Mouse (Mus musculus): Measurements from ENCODE around the gene Dpp6. TPM values are rescaled to one million over a fixed set of nuclear protein-coding genes. Genes with fewer than 3 reads are reported as not detected.

The Dpp6 gene
- polyA plus RNA-seq, 1 experiment from 2014 or later = 22.8 TPM

DNA sequence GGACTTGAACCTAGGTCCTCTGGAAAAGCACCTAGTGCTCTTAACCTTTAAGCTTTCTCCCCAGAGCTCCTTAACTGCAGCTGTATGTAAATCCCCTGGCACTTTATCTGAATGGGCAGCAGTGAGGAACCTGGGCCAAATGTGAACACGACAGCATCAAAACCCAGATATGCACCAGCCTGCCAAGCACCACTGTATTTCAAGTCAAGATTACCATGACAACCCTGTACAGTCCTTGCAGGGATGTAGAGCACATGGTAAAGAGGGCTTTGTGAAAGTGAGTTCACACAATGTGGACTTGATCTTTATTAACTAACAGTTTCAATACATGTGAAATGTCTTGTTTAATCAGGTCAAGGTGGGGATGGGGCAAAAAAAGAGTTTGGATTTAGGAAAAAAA is 162.3 kb downstream of the Dpp6 start:
- WGBS = 39% methylated on average over 1 of the region's 1 CpGs
- no peaks in the 10 kb centered on the region for H3K4me1 ChIP-seq
- H3K36me3 ChIP-seq = no peaks in the 10 kb centered on the region
- no peaks in the 10 kb centered on the region for H3K27me3 ChIP-seq (replicated peaks)
- H3K27ac ChIP-seq = no peak overlapping the region
- ATAC-seq (ENCODE audit: low FRiP score, low read depth) = 0 out of 2 replicates have a peak, but pooled peaks have one; percentile 61
- no peak overlapping the region for H3K4me2 ChIP-seq (replicated peaks)
- H3K9me3 ChIP-seq = no peaks in the 10 kb centered on the region
- no peak overlapping the region for H3K9ac ChIP-seq
- H3K4me3 ChIP-seq = no peak overlapping the region

DNA sequence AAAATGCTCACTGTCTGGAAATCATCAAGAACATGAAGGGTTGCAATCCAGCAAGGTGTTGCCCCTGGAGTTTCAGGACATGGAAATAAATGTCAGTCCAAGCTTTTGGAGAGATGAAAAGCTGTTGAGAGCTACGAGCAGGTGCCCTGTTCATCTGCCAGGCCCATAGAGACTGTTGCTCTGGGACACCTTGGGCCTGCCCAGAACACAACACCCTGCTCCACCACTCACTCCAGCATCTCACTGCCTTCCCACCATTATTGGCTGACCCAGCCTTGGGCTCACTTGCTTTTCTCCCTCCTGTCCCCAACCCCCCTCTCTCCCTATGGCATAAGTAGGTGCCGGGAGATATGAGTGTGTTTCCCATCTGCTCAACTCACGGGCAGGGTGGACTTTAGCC is 162.8 kb downstream of the Dpp6 start:
- Histone ChIP-seq H3K27me3 (replicated peaks) (no peaks in the 10 kb centered on the region), H3K4me3 (no peak overlapping the region), H3K27ac (no peak overlapping the region), H3K9me3 (no peaks in the 10 kb centered on the region), H3K9ac (no peak overlapping the region), H3K4me2 (replicated peaks) (no peak overlapping the region), H3K36me3 (no peaks in the 10 kb centered on the region), H3K4me1 (no peaks in the 10 kb centered on the region)
- 79% methylated on average over 3 of the region's 3 CpGs for WGBS
- ATAC-seq (ENCODE audit: low FRiP score, low read depth) = no peak

DNA sequence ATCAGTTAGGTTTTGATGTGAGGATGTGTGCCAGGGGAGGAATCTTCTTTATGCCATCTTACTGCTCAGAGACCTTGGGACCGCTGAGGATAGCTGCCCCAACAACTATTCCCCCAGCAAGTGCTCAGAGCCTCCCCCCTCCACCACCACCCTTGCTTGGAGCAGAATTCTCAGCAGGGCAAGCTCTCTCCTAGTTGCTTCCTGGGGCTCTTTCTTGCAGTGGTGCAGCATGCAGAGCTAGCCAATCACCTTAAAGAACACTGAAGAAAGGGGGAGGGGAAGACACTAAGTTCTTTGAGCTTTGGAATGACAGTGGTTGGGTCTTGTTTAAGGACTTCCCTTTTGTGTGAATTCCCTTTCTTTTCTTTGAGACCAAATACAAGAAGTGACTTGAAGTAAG is 168.1 kb downstream of the Dpp6 start:
- H3K36me3 ChIP-seq = no peaks in the 10 kb centered on the region
- no peak overlapping the region for H3K4me2 ChIP-seq (replicated peaks)
- no peak overlapping the region for H3K27ac ChIP-seq
- no peak overlapping the region for H3K4me3 ChIP-seq
- ATAC-seq (ENCODE audit: low FRiP score, low read depth) = no peak
- no peaks in the 10 kb centered on the region for H3K4me1 ChIP-seq
- no peaks in the 10 kb centered on the region for H3K27me3 ChIP-seq (replicated peaks)
- no peaks in the 10 kb centered on the region for H3K9me3 ChIP-seq
- WGBS = 12% methylated on average over 1 of the region's 1 CpGs
- no peak overlapping the region for H3K9ac ChIP-seq

DNA sequence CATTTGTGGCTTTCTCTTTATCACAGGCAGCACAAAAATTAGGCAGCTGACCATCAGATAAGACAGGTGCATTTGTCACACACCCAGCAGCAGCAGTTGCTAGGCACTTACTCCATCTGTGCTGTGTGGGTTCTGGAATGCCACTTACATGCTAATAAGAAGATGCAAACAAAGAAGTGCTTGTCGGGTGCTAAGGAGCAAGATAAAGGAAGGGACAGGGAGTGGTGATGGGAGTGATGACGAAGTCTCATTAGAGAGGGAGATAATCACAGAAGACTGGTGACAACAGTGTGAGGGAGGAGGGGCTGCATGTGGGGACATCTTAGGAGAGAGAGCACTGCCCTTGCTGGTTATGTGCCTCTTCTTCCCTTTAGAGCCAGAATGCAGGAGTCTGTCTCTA is 174.6 kb downstream of the Dpp6 start:
- no peak overlapping the region for H3K27ac ChIP-seq
- H3K4me3 ChIP-seq = no peak overlapping the region
- no peaks in the 10 kb centered on the region for H3K36me3 ChIP-seq
- WGBS = 13% methylated on average over 2 of the region's 2 CpGs
- no peaks in the 10 kb centered on the region for H3K9me3 ChIP-seq
- no peak overlapping the region for H3K9ac ChIP-seq
- H3K4me2 ChIP-seq (replicated peaks) = no peak overlapping the region
- H3K27me3 ChIP-seq (replicated peaks) = no peaks in the 10 kb centered on the region
- peaks cover 8% of the 10 kb centered on the region for H3K4me1 ChIP-seq
- ATAC-seq (ENCODE audit: low FRiP score, low read depth) = peak; percentile 93

DNA sequence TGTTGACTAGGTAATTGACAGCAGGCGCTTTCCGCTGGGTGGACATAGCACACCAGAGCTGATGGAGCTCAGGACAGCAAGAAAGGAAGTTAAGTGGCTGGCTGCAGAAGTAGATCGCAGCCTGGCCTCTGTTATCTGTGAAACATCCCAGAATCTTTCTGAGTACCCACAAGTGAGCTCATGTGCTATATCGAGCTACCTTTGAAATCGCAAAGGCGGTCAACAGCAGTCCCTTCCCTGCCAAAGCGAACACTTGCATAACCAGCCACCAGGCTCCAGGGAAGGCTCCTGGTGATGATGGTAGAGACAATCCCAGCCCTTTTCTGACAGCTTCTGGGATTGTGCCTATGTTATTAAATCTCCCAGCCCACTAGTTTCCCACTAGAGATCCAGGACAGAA is 186.5 kb downstream of the Dpp6 start:
- no peaks in the 10 kb centered on the region for H3K4me1 ChIP-seq
- 92% methylated on average over 7 of the region's 7 CpGs for WGBS
- no peak overlapping the region for H3K4me3 ChIP-seq
- no peak for ATAC-seq (ENCODE audit: low FRiP score, low read depth)
- no peak overlapping the region for H3K4me2 ChIP-seq (replicated peaks)
- no peak overlapping the region for H3K9ac ChIP-seq
- no peak overlapping the region for H3K27ac ChIP-seq
- no peaks in the 10 kb centered on the region for H3K27me3 ChIP-seq (replicated peaks)
- H3K36me3 ChIP-seq = no peaks in the 10 kb centered on the region
- no peaks in the 10 kb centered on the region for H3K9me3 ChIP-seq

DNA sequence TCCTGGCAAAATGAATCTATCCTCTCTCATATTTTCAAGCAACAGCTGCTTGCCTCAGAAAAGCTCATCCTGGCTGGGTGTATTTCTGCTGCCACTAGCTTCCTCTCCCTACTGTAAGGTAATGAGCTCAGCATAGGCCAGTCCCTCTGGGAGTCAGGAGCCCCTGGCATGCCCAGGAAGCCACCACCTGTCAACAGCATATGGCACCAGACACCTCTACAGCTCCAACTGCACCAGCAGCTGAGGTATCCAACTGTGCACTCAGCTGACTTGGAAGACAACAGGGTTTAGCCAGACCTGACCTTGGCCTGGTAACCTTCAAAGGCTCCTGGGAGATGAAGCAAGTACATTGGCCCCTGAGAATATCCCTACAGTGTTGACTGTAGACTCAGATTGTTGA is 192.2 kb downstream of the Dpp6 start:
- ATAC-seq (ENCODE audit: low FRiP score, low read depth) = no peak
- H3K9me3 ChIP-seq = no peaks in the 10 kb centered on the region
- H3K4me1 ChIP-seq = no peaks in the 10 kb centered on the region; the same call in 1 of the 2 replicates
- H3K9ac ChIP-seq = no peak overlapping the region
- H3K27ac ChIP-seq = no peak overlapping the region
- no peaks in the 10 kb centered on the region for H3K27me3 ChIP-seq (replicated peaks)
- H3K4me2 ChIP-seq (replicated peaks) = no peak overlapping the region
- no peak overlapping the region for H3K4me3 ChIP-seq
- H3K36me3 ChIP-seq = no peaks in the 10 kb centered on the region

DNA sequence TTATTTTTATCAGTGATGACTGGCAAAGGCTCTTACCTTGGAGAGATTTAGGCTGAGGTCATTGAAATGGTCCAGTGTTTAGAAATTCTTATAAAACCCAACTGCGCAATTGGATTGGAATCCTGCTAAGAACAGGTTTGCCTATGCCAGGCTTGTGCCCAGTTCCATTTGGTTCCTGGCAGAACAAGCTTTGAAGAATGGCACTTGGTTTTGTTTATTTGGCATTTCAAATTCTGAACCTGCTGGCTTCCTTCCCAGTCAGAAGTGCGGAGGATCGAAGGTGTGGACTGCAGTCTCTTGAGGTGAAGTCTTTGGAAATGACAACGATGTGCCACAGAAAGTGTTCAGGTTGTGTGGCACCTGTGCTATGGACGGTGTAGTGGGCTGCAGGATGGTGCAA is 193.6 kb downstream of the Dpp6 start:
- ATAC-seq (ENCODE audit: low FRiP score, low read depth) = no peak
- no peaks in the 10 kb centered on the region for H3K27me3 ChIP-seq (replicated peaks)
- no peaks in the 10 kb centered on the region; the same call in 1 of the 2 replicates for H3K4me1 ChIP-seq
- H3K36me3 ChIP-seq = no peaks in the 10 kb centered on the region
- H3K9me3 ChIP-seq = no peaks in the 10 kb centered on the region
- no peak overlapping the region for H3K27ac ChIP-seq
- no peak overlapping the region for H3K4me2 ChIP-seq (replicated peaks)
- 89% methylated on average over 5 of the region's 5 CpGs for WGBS
- H3K9ac ChIP-seq = no peak overlapping the region
- no peak overlapping the region for H3K4me3 ChIP-seq

DNA sequence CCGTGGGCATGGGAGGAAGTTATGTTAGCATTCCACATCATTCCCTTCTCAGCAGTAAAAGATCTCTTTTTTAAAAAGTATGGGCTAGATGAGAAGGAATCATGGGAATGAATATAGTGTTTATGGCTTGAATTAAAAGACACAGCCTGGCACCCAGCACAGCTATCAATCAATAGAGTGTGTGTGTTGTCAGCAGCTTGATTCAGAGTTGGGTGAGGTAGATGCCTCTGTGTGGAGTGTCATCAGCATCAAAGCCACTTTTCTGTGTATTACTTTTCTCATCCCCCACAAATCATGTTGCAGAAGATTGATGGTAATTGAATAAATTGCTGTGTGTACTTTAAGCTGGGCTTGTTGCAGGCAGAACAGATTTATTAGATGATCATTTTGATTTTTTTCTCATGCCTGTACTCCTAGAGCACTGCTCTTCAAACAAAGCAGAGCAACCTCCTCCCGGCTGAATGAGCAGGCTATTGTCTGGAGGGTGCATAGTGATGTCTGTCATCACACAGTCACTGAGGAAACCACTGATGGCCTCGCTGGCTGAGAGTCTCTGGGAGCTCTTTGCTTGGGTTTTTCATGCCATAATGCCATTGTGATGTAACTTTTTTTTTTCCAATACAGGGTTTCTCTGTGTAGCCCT is 201.4 kb downstream of the Dpp6 start:
- H3K27me3 ChIP-seq (replicated peaks) = no peaks in the 10 kb centered on the region
- no peak overlapping the region for H3K27ac ChIP-seq
- H3K9ac ChIP-seq = no peak overlapping the region
- H3K9me3 ChIP-seq = no peaks in the 10 kb centered on the region
- no peak for ATAC-seq (ENCODE audit: low FRiP score, low read depth)
- no peak overlapping the region for H3K4me2 ChIP-seq (replicated peaks)
- WGBS = 51% methylated on average over 3 of the region's 3 CpGs
- H3K4me1 ChIP-seq = no peaks in the 10 kb centered on the region
- H3K36me3 ChIP-seq = no peaks in the 10 kb centered on the region
- H3K4me3 ChIP-seq = no peak overlapping the region

DNA sequence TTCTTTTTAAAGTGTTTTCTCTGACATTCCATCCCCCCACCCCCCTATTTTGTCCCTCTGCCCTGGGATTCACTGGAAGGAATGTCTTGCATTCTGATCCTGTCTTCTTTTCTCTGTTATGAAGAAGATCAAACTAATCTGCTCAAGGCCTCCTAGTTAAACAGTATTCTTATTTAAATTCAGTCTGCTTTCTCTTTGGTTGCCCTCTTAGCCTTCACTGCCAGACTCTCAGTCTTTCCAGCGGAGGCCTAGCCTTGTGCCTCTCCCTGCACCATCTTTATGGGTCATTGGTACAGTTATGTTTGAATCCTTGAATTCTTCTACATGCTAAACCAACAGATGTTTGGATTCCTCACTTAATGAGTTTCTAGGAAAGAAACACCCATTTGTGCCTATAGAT is 211.6 kb downstream of the Dpp6 start:
- Histone ChIP-seq H3K4me3 (no peak overlapping the region), H3K27ac (no peak overlapping the region), H3K9ac (no peak overlapping the region), H3K4me1 (no peaks in the 10 kb centered on the region), H3K9me3 (no peaks in the 10 kb centered on the region), H3K4me2 (replicated peaks) (no peak overlapping the region), H3K27me3 (replicated peaks) (no peaks in the 10 kb centered on the region), H3K36me3 (no peaks in the 10 kb centered on the region)
- 50% methylated on average over 1 of the region's 1 CpGs for WGBS
- no peak for ATAC-seq (ENCODE audit: low FRiP score, low read depth)

DNA sequence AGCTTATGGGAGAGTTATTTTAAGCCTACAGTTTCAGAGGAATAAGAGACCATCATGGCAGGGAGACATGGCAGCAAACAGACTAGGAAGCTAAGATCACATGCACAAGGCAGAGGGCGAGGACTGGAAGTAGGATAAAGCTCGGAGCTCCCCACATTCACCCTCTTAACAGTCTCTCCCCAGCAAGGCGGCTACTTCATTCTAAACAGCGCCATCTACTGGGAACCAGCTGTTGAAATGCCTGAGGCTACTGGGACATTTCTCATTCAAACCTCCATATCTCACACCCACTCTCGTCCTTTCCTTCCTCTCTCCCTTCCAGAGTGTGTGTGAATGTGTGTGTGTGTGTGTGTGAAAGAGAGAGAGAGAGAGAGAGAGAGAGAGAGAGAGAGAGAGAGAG is 212.8 kb downstream of the Dpp6 start:
- Histone ChIP-seq H3K4me3 (no peak overlapping the region), H3K36me3 (no peaks in the 10 kb centered on the region), H3K9me3 (no peaks in the 10 kb centered on the region), H3K27me3 (replicated peaks) (no peaks in the 10 kb centered on the region), H3K4me1 (no peaks in the 10 kb centered on the region), H3K27ac (no peak overlapping the region), H3K4me2 (replicated peaks) (no peak overlapping the region), H3K9ac (no peak overlapping the region)
- WGBS = 15% methylated on average over 5 of the region's 5 CpGs
- no peak for ATAC-seq (ENCODE audit: low FRiP score, low read depth)

DNA sequence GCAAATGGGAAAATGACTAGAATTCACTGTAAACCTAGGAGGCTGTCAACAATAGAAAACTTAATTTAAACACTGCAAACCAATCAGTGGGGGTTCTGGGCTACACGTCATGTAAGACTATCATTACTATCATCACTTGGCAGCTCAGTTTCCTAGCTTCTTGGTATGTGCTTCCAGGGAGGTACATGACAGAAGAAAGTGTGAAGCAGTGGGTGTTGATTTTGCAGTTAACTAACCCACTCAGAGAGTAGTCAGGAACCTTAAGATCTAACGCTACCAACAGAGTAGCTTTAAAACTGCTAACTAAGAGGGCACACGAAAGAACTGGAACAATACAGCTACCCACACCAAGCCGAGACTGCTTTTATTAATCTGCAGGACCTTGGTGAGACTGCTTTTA is 217.9 kb downstream of the Dpp6 start:
- no peak overlapping the region for H3K4me2 ChIP-seq (replicated peaks)
- WGBS = 71% methylated on average over 4 of the region's 4 CpGs
- H3K4me3 ChIP-seq = no peak overlapping the region
- no peak overlapping the region for H3K27ac ChIP-seq
- H3K9me3 ChIP-seq = no peaks in the 10 kb centered on the region
- H3K9ac ChIP-seq = no peak overlapping the region
- H3K36me3 ChIP-seq = no peaks in the 10 kb centered on the region
- no peaks in the 10 kb centered on the region for H3K4me1 ChIP-seq
- H3K27me3 ChIP-seq (replicated peaks) = no peaks in the 10 kb centered on the region
- no peak for ATAC-seq (ENCODE audit: low FRiP score, low read depth)

DNA sequence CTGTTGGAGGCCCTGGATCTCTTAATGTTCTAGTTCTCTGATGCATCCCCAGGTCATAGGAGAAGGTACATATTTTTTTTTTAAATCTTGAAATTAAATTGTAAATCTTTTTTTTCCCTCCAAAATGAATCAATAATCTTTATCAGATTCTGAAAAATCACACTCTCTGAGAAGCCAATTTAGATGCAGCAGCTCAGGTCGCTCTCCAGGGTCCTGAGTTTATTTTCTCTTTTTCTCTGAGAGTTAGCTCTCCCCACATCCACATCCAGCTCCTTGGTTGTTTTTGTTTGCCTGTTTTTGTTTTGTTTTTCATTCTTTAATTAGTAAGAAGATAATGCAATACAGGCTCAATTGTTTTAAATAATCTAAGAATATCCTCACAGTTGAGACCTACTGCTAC is 218.3 kb downstream of the Dpp6 start:
- WGBS = 63% methylated on average over 1 of the region's 1 CpGs
- no peak overlapping the region for H3K4me3 ChIP-seq
- H3K4me2 ChIP-seq (replicated peaks) = no peak overlapping the region
- H3K27me3 ChIP-seq (replicated peaks) = no peaks in the 10 kb centered on the region
- H3K9me3 ChIP-seq = no peaks in the 10 kb centered on the region
- H3K27ac ChIP-seq = no peak overlapping the region
- no peaks in the 10 kb centered on the region for H3K4me1 ChIP-seq
- no peak for ATAC-seq (ENCODE audit: low FRiP score, low read depth)
- H3K36me3 ChIP-seq = no peaks in the 10 kb centered on the region
- no peak overlapping the region for H3K9ac ChIP-seq

DNA sequence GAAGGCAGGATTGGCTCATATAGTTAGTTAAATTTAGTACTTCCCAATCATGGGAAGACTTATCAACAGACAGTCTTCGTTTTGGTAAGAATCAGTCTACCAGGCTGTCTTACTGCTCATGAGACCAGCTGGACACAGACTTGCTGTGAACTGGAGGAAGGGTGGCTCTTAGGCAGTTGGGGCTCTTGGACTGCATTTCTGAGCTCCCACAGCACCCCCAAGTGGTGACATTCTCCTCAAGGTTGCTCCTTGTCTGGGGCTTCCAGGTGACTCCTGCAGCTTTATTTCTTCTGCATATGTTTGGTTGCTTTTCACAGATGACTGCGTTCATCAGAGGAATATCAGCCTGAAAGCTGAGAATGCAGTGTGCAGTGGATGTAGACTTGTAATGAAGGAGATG is 218.9 kb downstream of the Dpp6 start:
- Histone ChIP-seq H3K27ac (no peak overlapping the region), H3K27me3 (replicated peaks) (no peaks in the 10 kb centered on the region), H3K9me3 (no peaks in the 10 kb centered on the region), H3K9ac (no peak overlapping the region), H3K4me2 (replicated peaks) (no peak overlapping the region), H3K4me1 (no peaks in the 10 kb centered on the region), H3K36me3 (no peaks in the 10 kb centered on the region), H3K4me3 (no peak overlapping the region)
- ATAC-seq (ENCODE audit: low FRiP score, low read depth) = no peak
- 26% methylated on average over 2 of the region's 2 CpGs for WGBS

Measured in neural tube, embryonic 12.5 days (tissue).